Mouse (Mus musculus): ENCODE measurements around the gene Crtc2. TPM values are rescaled to one million over a fixed set of nuclear protein-coding genes. Genes with fewer than 3 reads are reported as not detected.
"Not testable (repeated sequence)": the region's sequence is repeated elsewhere in the genome, so short reads cannot be mapped to it uniquely, and the experiment has no call there.

Gene Crtc2
- polyA plus RNA-seq, 2 experiments: 17.5 to 71.8 TPM

DNA sequence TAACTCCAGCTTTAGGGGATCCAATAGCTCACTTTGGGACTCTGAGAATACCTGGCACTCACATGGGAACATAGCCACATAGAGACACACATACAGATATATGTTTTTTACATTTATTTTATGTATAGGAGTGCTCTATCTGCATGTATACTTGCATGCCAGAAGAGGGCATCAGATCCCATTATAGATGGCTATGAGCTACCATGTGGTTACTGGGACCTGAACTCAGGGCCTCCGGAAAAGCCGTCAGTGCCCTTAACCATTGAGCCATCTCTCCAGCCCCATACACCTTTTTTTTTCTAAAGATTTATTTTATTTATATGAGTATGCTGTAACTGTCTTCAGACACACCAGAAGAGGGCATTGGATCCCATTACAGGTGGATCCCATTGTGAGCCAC lies 30.2 kb downstream of the Crtc2 start:
- no peaks in the 10 kb centered on the region for H3K27me3 ChIP-seq (ENCODE audit: control insufficient read depth, insufficient read depth, low read length)
- no peak overlapping the region for H3K4me2 ChIP-seq (replicated peaks; ENCODE audit: low read depth, low read length, severe bottlenecking)
- DNase-seq (ENCODE audit: low spot score) (no peak), ATAC-seq (ENCODE audit: low FRiP score, low read depth) (no peak)
- H3K36me3 ChIP-seq (ENCODE audit: control insufficient read depth, insufficient read depth, low read length): peaks cover 15% of the 10 kb centered on the region
- WGBS: 95% methylated on average over 2 of the region's 2 CpGs
- H3K4me1 ChIP-seq (ENCODE audit: control insufficient read depth, insufficient read depth, low read length): no peaks in the 10 kb centered on the region
- no peaks in the 10 kb centered on the region for H3K9me3 ChIP-seq (ENCODE audit: control insufficient read depth, low read length)
- no peak for TF ChIP-seq POLR2A (IDR thresholded peaks at IDR 0.05; ENCODE audit: borderline replicate concordance, extremely low read depth, insufficient read depth, insufficient read length)
- H3K4me3 ChIP-seq (replicated peaks; ENCODE audit: low read length): no peak overlapping the region
- H3K27ac ChIP-seq (replicated peaks; ENCODE audit: low read depth, low read length): no peak overlapping the region
- H3K9ac ChIP-seq (ENCODE audit: low read depth, low read length, severe bottlenecking): no peak overlapping the region

DNA sequence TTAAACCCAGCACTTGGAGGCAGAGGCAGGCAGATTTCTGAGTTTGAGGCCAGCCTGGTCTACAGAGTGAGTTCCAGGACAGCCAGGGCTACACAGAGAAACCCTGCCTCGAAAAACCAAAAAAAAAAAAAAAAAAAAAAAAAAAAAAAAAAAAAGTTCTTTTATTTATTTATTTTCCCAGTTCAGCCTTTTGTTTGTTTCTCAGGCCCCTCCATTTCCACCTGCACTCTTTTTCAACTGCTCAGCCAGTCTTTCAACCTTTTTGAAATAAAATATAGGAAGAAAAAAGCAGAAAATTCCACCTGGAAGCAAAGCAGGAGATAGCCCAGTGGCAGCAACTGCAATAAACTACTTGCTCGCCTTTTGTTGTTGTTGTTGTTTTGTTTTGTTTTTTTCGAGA lies 35.4 kb downstream of the Crtc2 start:
- H3K27me3 ChIP-seq (ENCODE audit: control insufficient read depth, insufficient read depth, low read length); H3K4me2 ChIP-seq (replicated peaks; ENCODE audit: low read depth, low read length, severe bottlenecking); DNase-seq (ENCODE audit: low spot score); H3K4me1 ChIP-seq (ENCODE audit: control insufficient read depth, insufficient read depth, low read length); H3K4me3 ChIP-seq (replicated peaks; ENCODE audit: low read length); H3K9me3 ChIP-seq (ENCODE audit: control insufficient read depth, low read length); H3K9ac ChIP-seq (ENCODE audit: low read depth, low read length, severe bottlenecking); H3K27ac ChIP-seq (replicated peaks; ENCODE audit: low read depth, low read length); ATAC-seq (ENCODE audit: low FRiP score, low read depth); H3K36me3 ChIP-seq (ENCODE audit: control insufficient read depth, insufficient read depth, low read length): not testable (repeated sequence)
- WGBS: 56% methylated on average over 3 of the region's 3 CpGs

DNA sequence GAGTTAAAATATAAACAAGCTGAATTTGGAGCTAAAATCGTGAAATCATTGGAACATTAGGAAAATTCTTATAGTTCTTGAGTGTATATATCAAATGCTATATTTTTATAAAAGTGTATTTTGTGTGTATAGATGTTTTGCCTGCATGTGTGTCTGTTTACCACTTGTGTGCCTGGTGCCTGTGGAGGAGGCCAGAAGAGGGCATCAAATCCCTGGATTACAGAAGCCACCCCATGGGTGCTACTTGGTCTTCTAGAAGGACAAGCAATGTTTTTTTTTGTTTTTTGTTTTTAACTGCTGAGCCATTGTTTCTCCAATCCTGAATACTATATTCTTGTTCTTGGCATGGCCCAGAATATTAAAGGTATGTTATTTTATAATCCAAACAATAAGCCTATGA lies 36.6 kb downstream of the Crtc2 start:
- DNase-seq (ENCODE audit: low spot score) (no peak), ATAC-seq (ENCODE audit: low FRiP score, low read depth) (no peak)
- Histone ChIP-seq H3K4me1 (ENCODE audit: control insufficient read depth, insufficient read depth, low read length) (peaks cover 13% of the 10 kb centered on the region), H3K27ac (replicated peaks; ENCODE audit: low read depth, low read length) (no peak overlapping the region), H3K36me3 (ENCODE audit: control insufficient read depth, insufficient read depth, low read length) (no peaks in the 10 kb centered on the region), H3K4me2 (replicated peaks; ENCODE audit: low read depth, low read length, severe bottlenecking) (no peak overlapping the region), H3K4me3 (replicated peaks; ENCODE audit: low read length) (no peak overlapping the region), H3K9me3 (ENCODE audit: control insufficient read depth, low read length) (no peaks in the 10 kb centered on the region), H3K9ac (ENCODE audit: low read depth, low read length, severe bottlenecking) (no peak overlapping the region), H3K27me3 (ENCODE audit: control insufficient read depth, insufficient read depth, low read length) (no peaks in the 10 kb centered on the region)
- WGBS: 93% methylated on average over 1 of the region's 1 CpGs
- TF ChIP-seq POLR2A (IDR thresholded peaks at IDR 0.05; ENCODE audit: borderline replicate concordance, extremely low read depth, insufficient read depth, insufficient read length): no peak

DNA sequence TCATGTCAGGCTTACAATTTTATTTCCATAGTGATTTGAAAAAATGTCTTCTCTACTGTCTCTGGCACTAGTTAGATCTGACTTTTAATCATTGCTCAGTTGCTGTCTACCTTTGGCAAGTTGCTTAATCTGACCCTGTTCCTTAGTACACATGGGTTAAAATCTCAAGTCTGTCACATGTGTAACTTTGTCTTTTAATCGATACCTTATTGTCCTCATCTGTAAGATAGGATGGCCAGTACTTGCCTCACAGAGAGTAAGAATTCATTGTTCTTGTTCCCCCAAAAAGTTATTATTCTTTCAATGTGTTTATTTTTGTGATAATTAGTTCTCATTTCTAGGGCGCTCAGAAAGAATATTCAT lies 38.0 kb downstream of the Crtc2 start:
- Histone ChIP-seq H3K4me3 (replicated peaks; ENCODE audit: low read length) (peak overlapping the region; percentile 95), H3K4me2 (replicated peaks; ENCODE audit: low read depth, low read length, severe bottlenecking) (peak overlapping the region; percentile 65), H3K27ac (replicated peaks; ENCODE audit: low read depth, low read length) (peak overlapping the region; percentile 90), H3K4me1 (ENCODE audit: control insufficient read depth, insufficient read depth, low read length) (peaks cover 13% of the 10 kb centered on the region), H3K9me3 (ENCODE audit: control insufficient read depth, low read length) (no peaks in the 10 kb centered on the region), H3K9ac (ENCODE audit: low read depth, low read length, severe bottlenecking) (peak overlapping the region; percentile 66; the same call in 1 of the 2 replicates), H3K36me3 (ENCODE audit: control insufficient read depth, insufficient read depth, low read length) (no peaks in the 10 kb centered on the region), H3K27me3 (ENCODE audit: control insufficient read depth, insufficient read depth, low read length) (no peaks in the 10 kb centered on the region)
- no peak for TF ChIP-seq POLR2A (IDR thresholded peaks at IDR 0.05; ENCODE audit: borderline replicate concordance, extremely low read depth, insufficient read depth, insufficient read length)
- no peak for ATAC-seq (ENCODE audit: low FRiP score, low read depth)
- 36% methylated on average over 2 of the region's 2 CpGs for WGBS
- DNase-seq (ENCODE audit: low spot score): no peak

DNA sequence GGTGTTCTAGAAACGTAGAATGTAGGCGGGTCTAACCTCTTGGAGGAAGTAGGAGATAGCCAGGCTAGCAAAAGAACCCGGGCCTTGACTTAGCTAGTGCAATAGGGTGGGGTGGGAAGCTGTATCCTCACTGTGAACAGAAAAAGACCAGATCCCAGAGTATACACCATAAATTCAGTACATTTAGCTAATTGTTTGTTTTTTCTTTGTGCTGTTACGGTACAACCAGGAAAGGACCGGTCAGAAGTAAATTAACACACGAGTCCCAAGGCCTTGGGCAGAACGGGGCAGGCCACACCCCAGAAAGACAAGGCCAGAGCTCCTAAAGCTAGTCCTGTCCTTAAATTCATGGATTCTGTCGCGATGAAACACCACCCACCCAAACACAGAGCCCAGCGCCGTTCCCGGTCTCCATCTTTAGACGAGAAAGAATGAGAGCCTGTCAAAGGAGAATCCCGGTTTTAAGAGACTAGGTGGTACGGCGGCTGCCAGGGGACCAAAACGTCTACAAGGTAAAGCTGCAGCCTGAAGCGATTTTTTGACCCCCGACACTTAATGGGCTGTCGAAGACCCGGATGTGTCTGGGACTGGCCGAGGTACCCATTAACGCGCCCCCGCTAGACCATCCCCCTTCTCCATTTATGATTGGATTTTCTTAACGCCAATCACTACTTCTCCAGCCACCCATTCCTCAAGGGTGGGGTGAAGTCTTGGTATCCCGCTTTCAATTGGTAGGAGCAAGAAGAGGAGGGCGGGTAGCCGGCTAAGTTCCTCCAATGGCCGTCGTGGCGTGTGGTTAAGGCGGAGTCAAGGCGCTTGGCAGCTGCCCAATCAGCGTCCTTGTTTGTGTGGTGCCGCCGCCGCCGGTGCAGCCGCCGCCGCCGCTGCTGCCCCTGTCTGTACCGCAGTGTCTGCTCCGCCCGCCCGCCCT lies 38.6 kb downstream of the Crtc2 start, which contains the start of gene Gatad2b:
TSS of gene Gatad2b (plus strand) at position 834 of the 931 bp plus-strand sequence.
- Histone ChIP-seq H3K4me3 (replicated peaks; ENCODE audit: low read length) (peak within 1 kb of the TSS; percentile 95), H3K4me2 (replicated peaks; ENCODE audit: low read depth, low read length, severe bottlenecking) (peak within 1 kb of the TSS; percentile 80), H3K9me3 (ENCODE audit: control insufficient read depth, low read length) (no peaks in the 10 kb centered on the region), H3K36me3 (ENCODE audit: control insufficient read depth, insufficient read depth, low read length) (no peaks in the 10 kb centered on the region), H3K27ac (replicated peaks; ENCODE audit: low read depth, low read length) (peak within 1 kb of the TSS; percentile 97), H3K4me1 (ENCODE audit: control insufficient read depth, insufficient read depth, low read length) (peaks cover 13% of the 10 kb centered on the region), H3K9ac (ENCODE audit: low read depth, low read length, severe bottlenecking) (peak within 1 kb of the TSS; percentile 92), H3K27me3 (ENCODE audit: control insufficient read depth, insufficient read depth, low read length) (no peaks in the 10 kb centered on the region)
- peak; percentile 76; the same call in 1 of the 2 replicates for TF ChIP-seq POLR2A (IDR thresholded peaks at IDR 0.05; ENCODE audit: borderline replicate concordance, extremely low read depth, insufficient read depth, insufficient read length)
- peak; percentile 98 for ATAC-seq (ENCODE audit: low FRiP score, low read depth)
- DNase-seq (ENCODE audit: low spot score): peak; percentile 100
- WGBS: under 1% methylated on average over 34 of the region's 47 CpGs

All from limb, embryonic 14.5 days (tissue).